Mouse (Mus musculus): Measurements from ENCODE around the gene Grwd1. TPM values are rescaled to one million over a fixed set of nuclear protein-coding genes. Genes with fewer than 3 reads are reported as not detected.

The Grwd1 gene
- polyA plus RNA-seq, 1 experiment from 2014 or later, result 45.8 TPM

GRCm38 (mm10) chr7:45832428-45832827 lies 1.7 kb upstream of the Grwd1 start:
- no peak overlapping the region for H3K27ac ChIP-seq
- peaks cover 20% of the 10 kb centered on the region for H3K36me3 ChIP-seq
- peak overlapping the region; percentile 38 for H3K4me3 ChIP-seq
- H3K4me1 ChIP-seq, result peaks cover 35% of the 10 kb centered on the region
- peak overlapping the region; percentile 50 for H3K4me2 ChIP-seq (replicated peaks)
- H3K27me3 ChIP-seq, result peaks cover 61% of the 10 kb centered on the region
- no peaks in the 10 kb centered on the region for H3K9me3 ChIP-seq (replicated peaks)
- WGBS, result 9% methylated on average over 30 of the region's 30 CpGs
- 0 out of 2 replicates have a peak overlapping the region, but pooled peaks have one; percentile 45 for H3K9ac ChIP-seq
- ATAC-seq (ENCODE audit: low FRiP score), result no peak

GRCm38 (mm10) chr7:45831128-45831525 lies 383 bp upstream of the Grwd1 start:
- peak overlapping the region; percentile 67; the same call in 1 of the 2 replicates for H3K9ac ChIP-seq
- H3K4me1 ChIP-seq, result peaks cover 35% of the 10 kb centered on the region
- H3K27ac ChIP-seq, result peak overlapping the region; percentile 92
- no peaks in the 10 kb centered on the region for H3K9me3 ChIP-seq (replicated peaks)
- WGBS, result 16% methylated on average over 5 of the region's 5 CpGs
- H3K4me2 ChIP-seq (replicated peaks), result peak overlapping the region; percentile 67
- peaks cover 50% of the 10 kb centered on the region for H3K27me3 ChIP-seq
- ATAC-seq (ENCODE audit: low FRiP score), result peak; percentile 36
- H3K4me3 ChIP-seq, result peak overlapping the region; percentile 85
- peaks cover 33% of the 10 kb centered on the region for H3K36me3 ChIP-seq

- no peak for ATAC-seq (ENCODE audit: low FRiP score)
- Histone ChIP-seq H3K9me3 (replicated peaks) (no peaks in the 10 kb centered on the region), H3K4me3 (no peak overlapping the region), H3K36me3 (peaks cover 64% of the 10 kb centered on the region), H3K9ac (no peak overlapping the region), H3K4me1 (peaks cover 16% of the 10 kb centered on the region), H3K27ac (no peak overlapping the region), H3K4me2 (replicated peaks) (no peak overlapping the region), H3K27me3 (peaks cover 6% of the 10 kb centered on the region)
- WGBS, result 96% methylated on average over 7 of the region's 7 CpGs
Observed at GRCm38 (mm10) chr7:45826631-45827030, 4.1 kb downstream of the Grwd1 start.

GRCm38 (mm10) chr7:45824598-45824997 lies 6.1 kb downstream of the Grwd1 start, which contains the start of gene Kcnj14:
Gene Kcnj14, minus strand, starts transcription at chr7:45824782.
- ATAC-seq (ENCODE audit: low FRiP score), result no peak
- H3K9me3 ChIP-seq (replicated peaks), result no peaks in the 10 kb centered on the region
- H3K4me3 ChIP-seq, result no peak within 1 kb of the TSS
- peaks cover 6% of the 10 kb centered on the region for H3K4me1 ChIP-seq
- peaks cover 9% of the 10 kb centered on the region for H3K27me3 ChIP-seq
- H3K27ac ChIP-seq, result no peak within 1 kb of the TSS
- H3K9ac ChIP-seq, result 0 out of 2 replicates have a peak within 1 kb of the TSS, but pooled peaks have one; percentile 4
- 87% methylated on average over 7 of the region's 7 CpGs for WGBS
- H3K4me2 ChIP-seq (replicated peaks), result no peak within 1 kb of the TSS
- peaks cover 64% of the 10 kb centered on the region for H3K36me3 ChIP-seq

- Histone ChIP-seq H3K9ac (no peak overlapping the region), H3K27ac (no peak overlapping the region), H3K4me2 (replicated peaks) (no peak overlapping the region), H3K36me3 (peaks cover 29% of the 10 kb centered on the region), H3K27me3 (peaks cover 19% of the 10 kb centered on the region), H3K4me3 (no peak overlapping the region), H3K9me3 (replicated peaks) (no peaks in the 10 kb centered on the region), H3K4me1 (peaks cover 4% of the 10 kb centered on the region)
- ATAC-seq (ENCODE audit: low FRiP score), result no peak
Observed at GRCm38 (mm10) chr7:45820913-45821312, 9.8 kb downstream of the Grwd1 start.

GRCm38 (mm10) chr7:45819843-45820242 lies 10.9 kb downstream of the Grwd1 start:
- WGBS, result 7% methylated on average over 23 of the region's 25 CpGs
- Histone ChIP-seq H3K27ac (no peak overlapping the region; the same call in 1 of the 2 replicates), H3K9me3 (replicated peaks) (no peaks in the 10 kb centered on the region), H3K27me3 (peaks cover 19% of the 10 kb centered on the region), H3K9ac (no peak overlapping the region), H3K4me1 (peaks cover 15% of the 10 kb centered on the region), H3K36me3 (peaks cover 18% of the 10 kb centered on the region), H3K4me2 (replicated peaks) (peak overlapping the region; percentile 29), H3K4me3 (no peak overlapping the region)
- ATAC-seq (ENCODE audit: low FRiP score), result no peak

GRCm38 (mm10) chr7:45815984-45816351 lies 14.8 kb downstream of the Grwd1 start:
- Histone ChIP-seq H3K4me2 (replicated peaks) (0 out of 2 replicates have a peak overlapping the region, but pooled peaks have one; percentile 57), H3K9ac (no peak overlapping the region), H3K36me3 (peaks cover 21% of the 10 kb centered on the region), H3K27me3 (peaks cover 19% of the 10 kb centered on the region), H3K27ac (no peak overlapping the region), H3K4me3 (no peak overlapping the region), H3K4me1 (peaks cover 34% of the 10 kb centered on the region), H3K9me3 (replicated peaks) (no peaks in the 10 kb centered on the region)
- ATAC-seq (ENCODE audit: low FRiP score), result no peak
- WGBS, result 60% methylated on average over 2 of the region's 2 CpGs

- no peak overlapping the region for H3K4me3 ChIP-seq
- peak overlapping the region; percentile 18; the same call in 1 of the 2 replicates for H3K9ac ChIP-seq
- H3K36me3 ChIP-seq, result peaks cover 26% of the 10 kb centered on the region
- peak overlapping the region; percentile 57 for H3K4me2 ChIP-seq (replicated peaks)
- peaks cover 17% of the 10 kb centered on the region for H3K27me3 ChIP-seq
- H3K27ac ChIP-seq, result peak overlapping the region; percentile 62
- WGBS, result 42% methylated on average over 10 of the region's 10 CpGs
- ATAC-seq (ENCODE audit: low FRiP score), result no peak
- H3K4me1 ChIP-seq, result peaks cover 34% of the 10 kb centered on the region
- no peaks in the 10 kb centered on the region for H3K9me3 ChIP-seq (replicated peaks)
Observed at GRCm38 (mm10) chr7:45815323-45815983, 15.3 kb downstream of the Grwd1 start.

- peak overlapping the region; percentile 32; the same call in 1 of the 2 replicates for H3K9ac ChIP-seq
- H3K4me3 ChIP-seq, result peak overlapping the region; percentile 98
- peak overlapping the region; percentile 57 for H3K4me2 ChIP-seq (replicated peaks)
- H3K27ac ChIP-seq, result peak overlapping the region; percentile 62
- 2% methylated on average over 5 of the region's 5 CpGs for WGBS
- H3K4me1 ChIP-seq, result peaks cover 33% of the 10 kb centered on the region
- peaks cover 32% of the 10 kb centered on the region for H3K36me3 ChIP-seq
- ATAC-seq (ENCODE audit: low FRiP score), result no peak
- no peaks in the 10 kb centered on the region for H3K9me3 ChIP-seq (replicated peaks)
- H3K27me3 ChIP-seq, result peaks cover 11% of the 10 kb centered on the region
Observed at GRCm38 (mm10) chr7:45814841-45815240, 15.9 kb downstream of the Grwd1 start.

GRCm38 (mm10) chr7:45813787-45814779 lies 16.7 kb downstream of the Grwd1 start, which contains the start of gene Cyth2:
Gene Cyth2, minus strand, starts transcription at chr7:45814581.
- Histone ChIP-seq H3K9me3 (replicated peaks) (no peaks in the 10 kb centered on the region), H3K4me3 (peak within 1 kb of the TSS; percentile 98), H3K4me1 (peaks cover 38% of the 10 kb centered on the region), H3K27ac (peak within 1 kb of the TSS; percentile 100), H3K27me3 (peaks cover 8% of the 10 kb centered on the region), H3K9ac (peak within 1 kb of the TSS; percentile 100), H3K36me3 (peaks cover 39% of the 10 kb centered on the region), H3K4me2 (replicated peaks) (peak within 1 kb of the TSS; percentile 68)
- peak; percentile 99 for ATAC-seq (ENCODE audit: low FRiP score)
- WGBS, result under 1% methylated on average over 62 of the region's 92 CpGs

- WGBS, result 88% methylated on average over 8 of the region's 8 CpGs
- peaks cover 51% of the 10 kb centered on the region for H3K36me3 ChIP-seq
- peak overlapping the region; percentile 98 for H3K4me3 ChIP-seq
- peak overlapping the region; percentile 100; the same call in 1 of the 2 replicates for H3K27ac ChIP-seq
- peak overlapping the region; percentile 100 for H3K9ac ChIP-seq
- H3K27me3 ChIP-seq, result no peaks in the 10 kb centered on the region
- peak overlapping the region; percentile 68 for H3K4me2 ChIP-seq (replicated peaks)
- no peak for ATAC-seq (ENCODE audit: low FRiP score)
- no peaks in the 10 kb centered on the region for H3K9me3 ChIP-seq (replicated peaks)
- H3K4me1 ChIP-seq, result peaks cover 44% of the 10 kb centered on the region
Observed at GRCm38 (mm10) chr7:45812921-45813320, 17.8 kb downstream of the Grwd1 start.

Data from hindbrain, embryonic 12.5 days (tissue).